Mouse (Mus musculus): Measurements from ENCODE around the gene Wdr13. TPM values are rescaled to one million over a fixed set of nuclear protein-coding genes. Genes with fewer than 3 reads are reported as not detected.
A peak's percentile ranks its signal among the peaks of the same experiment; 100 is the strongest.

The Wdr13 gene
- total RNA-seq, 2 experiments from 2014 or later: 208 to 235 TPM

DNA sequence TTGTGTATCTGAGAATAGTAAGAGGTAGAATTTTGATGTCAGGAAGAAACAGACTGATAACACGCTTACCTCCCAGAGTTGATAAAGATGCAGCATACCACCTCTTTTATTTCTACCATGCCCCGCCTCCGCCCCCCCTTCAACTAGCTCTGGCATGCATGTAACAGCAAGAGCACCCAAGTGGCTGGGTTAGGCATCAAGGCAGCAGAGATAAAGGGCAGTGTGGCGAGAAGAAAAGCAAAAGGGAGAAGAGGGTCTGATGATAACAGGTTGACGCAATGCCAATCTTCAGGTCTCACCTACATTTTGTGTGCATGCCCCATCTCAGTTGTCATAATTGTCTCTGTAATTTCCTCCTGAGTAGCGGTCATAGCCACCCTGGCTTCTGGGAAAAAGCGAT lies 10.3 kb upstream of the Wdr13 start:
- Histone ChIP-seq H3K27ac (no peak overlapping the region), H3K4me3 (no peak overlapping the region)
- TF ChIP-seq CTCF (conservative IDR thresholded peaks at IDR 0.05): no peak
- no peak for DNase-seq (ENCODE audit: low spot score in 2 of 2)

DNA sequence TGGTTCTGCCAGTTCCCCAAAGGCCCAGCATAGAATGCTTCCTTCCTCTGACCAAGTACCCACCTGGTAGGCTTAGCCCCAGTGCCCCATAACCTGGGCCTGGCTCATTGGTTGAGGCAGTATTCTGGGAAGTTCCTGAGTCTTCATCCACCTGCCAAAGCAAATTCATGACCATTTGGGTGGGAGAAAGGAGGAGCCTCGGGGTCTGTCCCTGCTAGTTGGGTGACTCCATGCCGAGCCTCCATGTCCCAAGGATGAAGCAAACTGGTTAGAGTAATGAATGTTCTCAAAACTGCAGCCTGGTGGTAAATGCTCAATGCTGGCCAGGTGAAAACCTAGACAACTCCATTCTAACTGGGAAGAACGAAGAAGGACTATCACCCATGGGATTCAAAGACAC lies 8.4 kb upstream of the Wdr13 start:
- no peak overlapping the region for H3K4me3 ChIP-seq
- TF ChIP-seq CTCF (conservative IDR thresholded peaks at IDR 0.05): no peak
- no peak for DNase-seq (ENCODE audit: low spot score in 2 of 2)
- H3K27ac ChIP-seq: no peak overlapping the region

DNA sequence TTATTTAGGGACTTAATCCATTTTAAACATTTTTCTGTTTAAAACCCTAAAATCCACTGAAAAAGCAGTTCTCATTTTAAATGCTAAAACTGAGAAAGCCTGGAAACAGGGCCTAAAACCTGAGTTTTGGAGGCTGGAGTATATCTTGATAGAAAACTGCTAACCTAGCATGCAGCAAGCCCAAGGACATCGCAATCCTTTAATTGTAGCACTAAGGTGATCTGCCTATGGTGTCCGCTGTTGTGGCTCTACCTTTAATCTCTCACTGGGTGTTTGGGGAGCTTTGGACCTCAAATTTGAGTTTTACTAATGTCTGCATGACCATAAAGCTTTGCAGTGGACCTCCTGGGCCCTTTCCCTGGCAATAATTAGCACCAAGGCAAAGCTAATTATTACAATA lies 7.8 kb upstream of the Wdr13 start:
- no peak for TF ChIP-seq CTCF (conservative IDR thresholded peaks at IDR 0.05)
- H3K4me3 ChIP-seq: no peak overlapping the region
- DNase-seq (ENCODE audit: low spot score in 2 of 2): no peak
- no peak overlapping the region for H3K27ac ChIP-seq

DNA sequence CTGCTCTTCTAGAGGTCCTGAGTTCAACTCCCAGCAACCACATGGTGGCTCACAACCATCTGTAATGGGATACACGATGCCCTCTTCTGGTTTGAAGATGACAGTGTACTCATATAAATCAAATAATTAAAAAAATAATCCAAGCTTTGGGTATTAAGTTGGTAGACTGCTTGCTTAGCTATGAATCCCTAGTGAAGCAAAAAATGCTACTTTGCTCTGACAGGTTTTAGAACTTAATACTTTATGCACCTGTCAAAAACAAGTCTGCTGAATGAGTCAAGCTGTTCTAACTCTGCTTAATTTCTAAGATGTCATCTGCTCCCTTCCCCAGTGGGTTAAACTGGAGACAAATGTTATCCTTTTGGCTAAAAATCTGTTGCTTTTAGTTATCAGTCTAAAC lies 6.8 kb upstream of the Wdr13 start:
- Histone ChIP-seq H3K27ac (no peak overlapping the region), H3K4me3 (no peak overlapping the region)
- peak; percentile 51 for TF ChIP-seq CTCF (conservative IDR thresholded peaks at IDR 0.05)
- DNase-seq (ENCODE audit: low spot score in 2 of 2): no peak

DNA sequence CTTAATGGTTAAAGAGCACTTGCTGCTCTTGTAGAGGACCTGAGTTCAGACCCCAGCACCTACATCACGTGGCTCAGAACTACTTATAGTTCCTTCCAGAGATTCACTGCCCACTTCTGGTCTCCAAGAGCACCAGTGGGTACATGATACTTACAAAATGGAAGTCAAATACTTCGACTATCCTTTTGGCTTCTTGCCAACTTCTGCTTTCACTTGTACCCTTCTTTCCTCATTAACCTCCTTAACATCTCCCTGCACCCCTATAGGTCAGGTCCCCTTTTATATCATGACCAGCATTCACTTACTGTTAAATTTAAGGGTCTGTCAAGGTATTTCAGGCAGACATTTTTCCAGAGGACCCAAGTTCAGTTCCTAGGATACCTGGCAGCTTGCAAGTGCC lies 3.2 kb upstream of the Wdr13 start:
- no peak for TF ChIP-seq CTCF (conservative IDR thresholded peaks at IDR 0.05)
- Histone ChIP-seq H3K27ac (no peak overlapping the region), H3K4me3 (no peak overlapping the region)
- DNase-seq (ENCODE audit: low spot score in 2 of 2): no peak

DNA sequence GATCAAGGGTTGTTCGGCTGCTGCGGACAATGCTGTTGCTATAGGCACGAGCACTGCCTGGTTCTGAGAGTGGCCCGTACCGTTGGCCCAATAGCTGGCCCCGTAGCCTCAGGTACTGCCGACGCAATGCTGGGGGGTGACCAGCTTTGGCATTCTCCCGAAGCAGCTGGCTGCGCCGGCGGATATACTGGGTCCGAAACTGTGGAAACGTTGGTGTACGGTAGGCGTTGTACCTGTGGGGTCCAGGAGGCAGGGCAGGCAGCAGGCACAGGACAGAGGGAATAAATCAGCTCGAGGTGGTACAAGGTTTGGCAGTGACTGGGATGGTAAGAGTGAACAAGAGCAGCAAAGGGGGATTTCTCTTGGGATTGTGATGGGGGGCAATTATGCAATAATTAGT lies 1.3 kb downstream of the Wdr13 start:
- H3K4me3 ChIP-seq: peak overlapping the region; percentile 61
- DNase-seq (ENCODE audit: low spot score in 2 of 2): no peak
- no peak for TF ChIP-seq CTCF (conservative IDR thresholded peaks at IDR 0.05)
- peak overlapping the region; percentile 98; the same call in 1 of the 2 replicates for H3K27ac ChIP-seq

DNA sequence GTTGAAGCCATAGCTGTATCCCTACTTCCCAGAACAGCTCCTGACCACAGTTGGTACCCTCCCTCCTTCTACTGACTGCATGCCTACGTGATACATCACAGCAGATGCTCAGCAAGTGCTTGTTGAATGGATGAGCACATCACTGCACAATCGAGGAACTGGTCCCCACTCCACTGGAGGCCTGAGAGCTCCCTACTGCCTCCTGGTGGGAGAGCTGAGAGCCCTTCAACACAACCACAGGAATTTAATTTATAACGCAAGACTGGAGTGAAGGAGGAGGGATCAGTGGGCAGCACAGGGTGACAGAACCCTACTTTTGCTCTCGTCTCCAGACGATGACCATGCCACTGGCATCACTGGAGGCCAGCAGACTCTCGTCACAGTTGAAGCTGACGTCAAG lies 7.5 kb downstream of the Wdr13 start:
- DNase-seq (ENCODE audit: low spot score in 2 of 2): no peak
- TF ChIP-seq CTCF (conservative IDR thresholded peaks at IDR 0.05): peak; percentile 54
- no peak overlapping the region for H3K4me3 ChIP-seq
- no peak overlapping the region for H3K27ac ChIP-seq

DNA sequence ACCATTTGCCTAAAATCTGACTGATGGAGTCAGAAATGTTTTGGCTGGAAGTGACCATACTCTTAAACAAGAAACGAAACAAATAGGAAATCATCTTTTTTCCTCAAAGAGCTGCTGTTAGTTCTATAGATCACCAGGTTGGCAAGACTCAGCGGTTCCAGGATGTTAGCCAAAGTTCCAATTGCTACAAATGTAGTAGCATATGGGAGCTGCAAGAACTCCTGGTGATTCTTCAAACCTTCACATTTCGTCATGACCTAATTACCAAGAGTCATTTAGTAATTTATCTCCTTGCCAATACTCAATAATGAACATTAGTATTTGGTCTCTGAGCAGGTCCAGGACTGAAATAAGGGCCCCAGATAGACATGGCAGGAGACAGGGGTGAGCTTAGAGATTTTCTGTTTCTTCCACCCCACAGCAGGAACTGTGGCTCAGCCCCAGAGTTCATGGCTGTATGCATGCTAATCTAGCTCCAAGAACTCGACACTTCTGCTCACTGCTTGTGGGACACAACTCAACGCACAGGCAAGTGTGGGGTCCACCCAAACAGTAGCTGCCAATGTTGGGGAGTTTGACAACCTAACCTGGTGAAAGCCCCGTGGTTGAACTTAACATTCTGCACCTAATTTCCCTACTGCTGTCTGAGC lies 8.7 kb downstream of the Wdr13 start:
- Histone ChIP-seq H3K4me3 (no peak overlapping the region), H3K27ac (no peak overlapping the region)
- no peak for DNase-seq (ENCODE audit: low spot score in 2 of 2)
- no peak for TF ChIP-seq CTCF (conservative IDR thresholded peaks at IDR 0.05)

DNA sequence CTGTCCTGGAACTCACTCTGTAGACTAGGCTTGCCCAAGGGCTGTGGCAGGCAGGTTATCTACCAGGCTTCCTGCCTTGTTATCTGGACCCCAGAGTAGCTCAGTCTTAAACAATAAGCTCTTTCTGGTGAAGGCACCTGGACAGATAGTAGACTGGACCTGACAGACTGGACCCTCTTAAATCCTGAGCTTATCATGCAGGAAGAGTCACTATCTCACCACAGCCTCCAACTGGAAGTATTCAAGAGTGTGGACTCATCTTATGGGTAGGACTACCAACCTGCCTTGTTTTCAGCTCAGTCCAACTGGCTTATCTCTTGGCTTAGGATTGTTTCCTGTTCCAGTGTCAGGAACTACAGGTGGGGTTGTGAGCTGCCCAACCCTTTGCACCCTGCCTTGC lies 15.4 kb downstream of the Wdr13 start:
- Histone ChIP-seq H3K4me3 (no peak overlapping the region), H3K27ac (no peak overlapping the region)
- TF ChIP-seq CTCF (conservative IDR thresholded peaks at IDR 0.05): no peak
- DNase-seq (ENCODE audit: low spot score in 2 of 2): no peak

DNA sequence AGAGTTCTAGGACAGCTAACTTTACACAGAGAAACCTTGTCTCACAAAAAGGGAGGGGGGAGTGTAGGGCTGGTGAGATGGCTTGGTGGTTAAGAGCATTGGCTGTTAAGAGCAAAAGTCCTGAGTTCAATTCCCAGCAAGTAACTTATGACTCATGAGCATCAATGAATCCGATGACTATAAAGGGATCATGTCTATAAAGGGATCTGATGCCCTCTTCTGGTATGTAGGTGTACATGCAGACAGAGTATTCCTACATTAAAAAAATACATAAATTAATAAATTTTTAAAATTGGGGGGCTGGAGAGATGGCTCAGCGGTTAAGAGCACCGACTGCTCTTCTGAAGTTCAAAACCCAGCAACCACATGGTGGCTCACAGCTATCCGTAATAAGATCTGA lies 17.4 kb downstream of the Wdr13 start:
- no peak overlapping the region for H3K27ac ChIP-seq
- no peak overlapping the region for H3K4me3 ChIP-seq
- no peak for DNase-seq (ENCODE audit: low spot score in 2 of 2)
- peak; percentile 67 for TF ChIP-seq CTCF (conservative IDR thresholded peaks at IDR 0.05)

DNA sequence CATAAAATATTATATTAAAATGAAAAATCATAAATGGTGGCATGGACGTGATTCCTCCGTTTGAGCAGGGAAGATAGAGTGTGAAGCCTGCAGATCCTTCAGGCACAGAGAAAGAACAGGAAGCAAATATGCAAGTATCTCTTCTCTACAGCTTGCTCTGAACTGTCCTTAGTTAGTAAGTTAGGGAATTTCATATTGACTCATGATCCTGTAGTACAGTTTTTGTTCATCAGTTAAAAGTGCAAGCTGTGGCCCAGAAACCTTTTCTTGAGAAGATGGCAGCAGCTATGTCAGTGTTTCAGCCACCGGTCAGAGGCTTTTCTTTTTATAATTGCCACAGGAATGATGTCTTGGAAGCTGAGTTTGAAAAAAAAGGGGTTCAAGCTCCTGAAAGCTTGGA lies 27.7 kb downstream of the Wdr13 start:
- Histone ChIP-seq H3K27ac (no peak overlapping the region), H3K4me3 (no peak overlapping the region)
- DNase-seq (ENCODE audit: low spot score in 2 of 2): no peak
- no peak for TF ChIP-seq CTCF (conservative IDR thresholded peaks at IDR 0.05)

DNA sequence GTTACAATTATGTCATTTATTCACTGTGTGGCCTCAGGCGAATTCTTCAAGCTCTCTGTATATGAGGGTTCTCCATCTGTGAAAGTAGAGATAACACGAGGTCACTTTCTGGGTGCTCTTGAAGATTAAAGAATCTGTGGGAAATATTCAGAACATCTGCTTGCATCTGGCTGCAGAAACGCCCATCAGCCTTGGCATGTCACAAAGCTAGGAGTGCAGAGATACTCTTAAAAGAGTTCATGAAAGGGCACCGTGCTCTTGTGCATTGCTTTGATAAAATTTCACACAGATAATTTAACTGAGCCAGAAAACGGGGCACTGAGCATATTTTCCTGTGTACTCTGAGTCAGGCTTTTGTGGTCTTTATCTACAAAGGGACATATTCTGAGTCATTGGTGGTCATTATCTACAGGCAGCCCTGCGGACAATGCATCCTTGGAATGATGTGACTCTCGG lies 30.5 kb downstream of the Wdr13 start:
- no peak for TF ChIP-seq CTCF (conservative IDR thresholded peaks at IDR 0.05)

DNA sequence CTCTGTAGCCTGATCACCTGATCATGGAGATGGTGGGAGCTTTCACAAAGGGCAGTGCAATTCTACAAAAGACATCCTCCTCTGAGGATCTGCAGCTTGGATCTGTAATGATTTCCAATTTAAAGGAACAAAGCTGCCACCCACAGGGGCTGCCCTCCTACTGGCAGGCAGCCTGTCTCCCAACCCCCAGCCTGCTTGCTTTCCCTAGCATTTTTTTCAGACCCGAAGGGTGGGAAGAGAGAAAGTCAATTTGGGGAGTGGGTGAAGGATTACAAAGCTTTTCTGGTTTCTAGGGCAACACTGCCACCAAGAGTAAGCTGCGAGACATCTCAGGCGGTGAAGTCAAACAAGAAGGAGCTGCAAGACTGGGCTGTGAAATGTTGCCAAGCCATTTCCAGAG lies 31.7 kb downstream of the Wdr13 start:
- peak; percentile 65 to 72 for DNase-seq (ENCODE audit: low spot score in 2 of 2)
- Histone ChIP-seq H3K4me3 (no peak overlapping the region), H3K27ac (peak overlapping the region; percentile 71; the same call in 1 of the 2 replicates)
- peak; percentile 70 for TF ChIP-seq CTCF (conservative IDR thresholded peaks at IDR 0.05)

More for the DNA sequence above, 30.5 kb downstream of the Wdr13 start:
- H3K4me3 ChIP-seq: no peak overlapping the region
- H3K27ac ChIP-seq: no peak overlapping the region
- DNase-seq (ENCODE audit: low spot score in 2 of 2): no peak

DNA sequence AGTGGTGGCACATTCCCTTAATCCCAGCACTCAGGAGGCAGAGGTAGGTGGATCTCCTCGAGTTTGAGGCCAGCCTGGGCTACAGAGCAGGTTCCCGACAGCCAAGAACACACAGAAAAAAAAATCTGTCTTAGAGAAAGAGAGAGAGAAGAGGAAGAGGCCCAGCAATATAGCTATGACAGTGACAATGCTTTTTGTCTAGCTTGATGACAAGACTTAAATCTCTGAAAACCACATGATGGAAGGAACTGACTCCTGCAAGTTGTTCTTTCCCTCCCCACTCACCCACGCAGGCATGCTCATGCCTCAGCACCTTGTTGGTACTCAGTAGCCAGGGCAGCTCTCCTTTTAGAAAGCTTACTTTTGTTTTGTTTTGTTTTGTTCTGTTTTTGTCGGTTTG lies 33.3 kb downstream of the Wdr13 start:
- no peak for TF ChIP-seq CTCF (conservative IDR thresholded peaks at IDR 0.05)
- DNase-seq (ENCODE audit: low spot score in 2 of 2): no peak
- no peak overlapping the region for H3K4me3 ChIP-seq
- H3K27ac ChIP-seq: no peak overlapping the region

All from layer of hippocampus, adult 2 months (tissue).